Mouse (Mus musculus) intestine, embryonic 16.5 days (tissue): ENCODE results near the gene Tnfrsf1b. TPM values are rescaled to one million over a fixed set of nuclear protein-coding genes. Genes with fewer than 3 reads are reported as not detected.

Experiments used
- ATAC-seq: fragments of 200-750 bp; cut with Nextera tagmentation; 2 replicates; pipeline ENCODE4 v1.8.0; 2017; ENCODE audit warnings: moderate TSS enrichment, moderate library complexity
- H3K27ac ChIP-seq: fragments of 300-500 bp; sonication (generic); 2 replicates; pipeline ENCODE4 v1.5.1; 2014; ENCODE audit warnings: mild to moderate bottlenecking, low read length
- H3K27me3 ChIP-seq: fragments of 300-500 bp; sonication (generic); replicated peaks from 2 replicates; pipeline ENCODE4 v1.6.1; 2014; ENCODE audit warnings: low read length, control low read depth, mixed read lengths; ENCODE audit not compliant: control insufficient read depth, insufficient read depth
- H3K36me3 ChIP-seq: fragments of 300-500 bp; sonication (generic); 2 replicates; pipeline ENCODE4 v1.6.1; 2014; ENCODE audit warnings: low read length, control low read depth; ENCODE audit not compliant: control insufficient read depth, insufficient read depth
- H3K4me1 ChIP-seq: fragments of 300-500 bp; sonication (generic); 2 replicates; pipeline ENCODE4 v1.6.1; 2014; ENCODE audit warnings: low read length, control low read depth, mixed read lengths; ENCODE audit not compliant: control insufficient read depth, insufficient read depth
- H3K4me2 ChIP-seq: fragments of 300-500 bp; sonication (generic); 2 replicates; pipeline ENCODE4 v1.6.1; 2014; ENCODE audit warnings: low read depth, low read length, control low read depth
- H3K4me3 ChIP-seq: fragments of 300-500 bp; sonication (generic); 2 replicates; pipeline ENCODE4 v1.5.1; 2014; ENCODE audit warnings: mild to moderate bottlenecking, low read length
- H3K9ac ChIP-seq: fragments of 300-500 bp; sonication (generic); 2 replicates; pipeline ENCODE4 v1.6.1; 2014; ENCODE audit warnings: low read depth, low read length
- H3K9me3 ChIP-seq: fragments of 300-500 bp; sonication (generic); 2 replicates; pipeline ENCODE4 v1.6.1; 2016; ENCODE audit warnings: low read length, control low read depth; ENCODE audit not compliant: control insufficient read depth
- WGBS: fragments of 180-500 bp; shearing (Covaris S2); extraction: QIAGEN DNeasy Blood & Tissue Kit; methylation state at CpG from one replicate; pipeline ENCODE4 v1.1.7; 2014; 5-methylcytosine and 5-hydroxymethylcytosine counted together
- polyA plus RNA-seq: library from polyadenylated mRNA; unstranded; fragments of >200 nt; fragmentation: Nextera tagmentation; extraction: Ambion mirVana; gene quantifications from 2 replicates; pipeline ENCODE4 v1.2.1, GENCODE M21; 2015

Tnfrsf1b gene
- 6.0 and 6.3 TPM in 2 replicates for polyA plus RNA-seq

- Histone ChIP-seq H3K27ac (no peak within 1 kb of the TSS), H3K27me3 (no peaks in the 10 kb centered on the region), H3K9me3 (no peaks in the 10 kb centered on the region), H3K36me3 (no peaks in the 10 kb centered on the region), H3K9ac (peak within 1 kb of the TSS; percentile 70), H3K4me3 (peak within 1 kb of the TSS; percentile 59), H3K4me2 (peak within 1 kb of the TSS; percentile 90), H3K4me1 (peaks cover 6% of the 10 kb centered on the region; the same call in 1 of the 2 replicates)
- peak; percentile 96 for ATAC-seq
- WGBS, result 1% methylated on average over 46 of the region's 47 CpGs
Measured at GRCm38 (mm10) chr4:145246173-145247011, at the start of gene Tnfrsf1b. Gene Tnfrsf1b, minus strand, starts transcription at chr4:145246870.

- Histone ChIP-seq H3K9ac (no peak overlapping the region), H3K4me3 (no peak overlapping the region)
Measured at GRCm38 (mm10) chr4:145295589-145296300, 49.1 kb upstream of the Tnfrsf1b start.

GRCm38 (mm10) chr4:145294588-145294987 is 47.9 kb upstream of the Tnfrsf1b start:
- Histone ChIP-seq H3K27ac (no peak overlapping the region), H3K4me2 (no peak overlapping the region), H3K27me3 (no peaks in the 10 kb centered on the region), H3K9ac (no peak overlapping the region), H3K4me1 (no peaks in the 10 kb centered on the region), H3K4me3 (no peak overlapping the region), H3K9me3 (no peaks in the 10 kb centered on the region), H3K36me3 (no peaks in the 10 kb centered on the region)
- no peak for ATAC-seq
- WGBS, result 80% methylated on average over 5 of the region's 5 CpGs

More at GRCm38 (mm10) chr4:145295589-145296300, 49.1 kb upstream of the Tnfrsf1b start:
- H3K4me2 ChIP-seq, result no peak overlapping the region
- no peak overlapping the region for H3K27ac ChIP-seq
- peak; percentile 50; the same call in 1 of the 2 replicates for ATAC-seq
- no peaks in the 10 kb centered on the region for H3K4me1 ChIP-seq
- no peaks in the 10 kb centered on the region for H3K36me3 ChIP-seq
- H3K27me3 ChIP-seq, result no peaks in the 10 kb centered on the region
- no peaks in the 10 kb centered on the region for H3K9me3 ChIP-seq
- 47% methylated on average over 5 of the region's 5 CpGs for WGBS

- no peaks in the 10 kb centered on the region for H3K9me3 ChIP-seq
- no peak overlapping the region for H3K4me2 ChIP-seq
- H3K27ac ChIP-seq, result no peak overlapping the region
- peak; percentile 81 for ATAC-seq
- H3K4me3 ChIP-seq, result no peak overlapping the region
- no peaks in the 10 kb centered on the region for H3K36me3 ChIP-seq
- H3K9ac ChIP-seq, result no peak overlapping the region
- no peaks in the 10 kb centered on the region for H3K4me1 ChIP-seq
- WGBS, result 45% methylated on average over 4 of the region's 4 CpGs
- no peaks in the 10 kb centered on the region for H3K27me3 ChIP-seq
Measured at GRCm38 (mm10) chr4:145286369-145287120, 39.9 kb upstream of the Tnfrsf1b start.

- no peak overlapping the region for H3K4me2 ChIP-seq
- H3K9me3 ChIP-seq, result no peaks in the 10 kb centered on the region
- no peak overlapping the region for H3K9ac ChIP-seq
- no peaks in the 10 kb centered on the region for H3K36me3 ChIP-seq
- ATAC-seq, result no peak
- whole genome bisulfite sequencing, result 94% methylated on average over 4 of the region's 4 CpGs
- H3K27me3 ChIP-seq, result no peaks in the 10 kb centered on the region
- H3K4me1 ChIP-seq, result no peaks in the 10 kb centered on the region
- no peak overlapping the region for H3K4me3 ChIP-seq
- no peak overlapping the region for H3K27ac ChIP-seq
Measured at GRCm38 (mm10) chr4:145284675-145285074, 38.0 kb upstream of the Tnfrsf1b start.

GRCm38 (mm10) chr4:145283441-145283840 is 36.8 kb upstream of the Tnfrsf1b start:
- Histone ChIP-seq H3K36me3 (no peaks in the 10 kb centered on the region), H3K9me3 (no peaks in the 10 kb centered on the region), H3K27me3 (no peaks in the 10 kb centered on the region), H3K4me1 (no peaks in the 10 kb centered on the region), H3K27ac (no peak overlapping the region), H3K4me2 (no peak overlapping the region), H3K9ac (no peak overlapping the region), H3K4me3 (no peak overlapping the region)
- WGBS, result 74% methylated on average over 6 of the region's 6 CpGs
- no peak for ATAC-seq

- Histone ChIP-seq H3K27ac (no peak overlapping the region), H3K4me3 (no peak overlapping the region), H3K9ac (no peak overlapping the region), H3K9me3 (no peaks in the 10 kb centered on the region), H3K4me1 (no peaks in the 10 kb centered on the region), H3K36me3 (no peaks in the 10 kb centered on the region), H3K27me3 (no peaks in the 10 kb centered on the region), H3K4me2 (no peak overlapping the region)
- WGBS, result 93% methylated on average over 6 of the region's 6 CpGs
- no peak; the same call in 1 of the 2 replicates for ATAC-seq
Measured at GRCm38 (mm10) chr4:145280966-145281365, 34.3 kb upstream of the Tnfrsf1b start.

GRCm38 (mm10) chr4:145278724-145279370 is 32.2 kb upstream of the Tnfrsf1b start:
- H3K4me2 ChIP-seq, result no peak overlapping the region
- no peaks in the 10 kb centered on the region for H3K36me3 ChIP-seq
- H3K4me3 ChIP-seq, result no peak overlapping the region
- ATAC-seq, result peak; percentile 82
- no peaks in the 10 kb centered on the region for H3K9me3 ChIP-seq
- no peak overlapping the region for H3K9ac ChIP-seq
- no peaks in the 10 kb centered on the region for H3K4me1 ChIP-seq
- H3K27ac ChIP-seq, result no peak overlapping the region
- WGBS, result 52% methylated on average over 3 of the region's 3 CpGs
- H3K27me3 ChIP-seq, result no peaks in the 10 kb centered on the region
